Mouse (Mus musculus) C2C12 (cell line): ENCODE measurements at regions not wholly inside any gene's neighbourhood (a gene's known extent, or its start where the extent isn't known, plus 50 kb on each side); places are given as distances from the start of the nearest gene placed in this dataset.
A peak's percentile ranks its signal among the peaks of the same experiment; 100 is the strongest.

Experiments
- H3K27me3 ChIP-seq: one replicate; pipeline ENCODE4 v1.6.1; 2011; ENCODE audit not compliant: control insufficient read depth, insufficient read depth, insufficient read length
- H3K36me3 ChIP-seq: one replicate; pipeline ENCODE4 v1.6.1; 2011; ENCODE audit not compliant: control insufficient read depth, insufficient read depth
- H3K4me3 ChIP-seq: one replicate; pipeline ENCODE4 v1.5.1; 2011; ENCODE audit warnings: mild to moderate bottlenecking, control low read depth; ENCODE audit not compliant: poor library complexity, insufficient read depth, severe bottlenecking
- H3K79me2 ChIP-seq: one replicate; pipeline ENCODE4 v1.6.1; 2011; ENCODE audit not compliant: control insufficient read depth, insufficient read depth
- H3K79me3 ChIP-seq: one replicate; pipeline ENCODE4 v1.6.1; 2011; ENCODE audit warnings: low read depth, control low read depth
- H3ac ChIP-seq: one replicate; pipeline ENCODE3; 2011; ENCODE audit warnings: low read depth; ENCODE audit not compliant: control insufficient read depth, insufficient read length
- CEBPB ChIP-seq: IDR thresholded peaks from one replicate; pipeline ENCODE4 v1.6.1; 2011; ENCODE audit warnings: low read depth, mild to moderate bottlenecking, control low read depth, moderate library complexity
- CTCF ChIP-seq: IDR thresholded peaks from one replicate; pipeline ENCODE4 v1.5.1; 2011; ENCODE audit not compliant: control insufficient read depth, insufficient read depth, insufficient read length
- FOSL1 ChIP-seq: IDR thresholded peaks from one replicate; pipeline ENCODE4 v1.8.0; 2011; ENCODE audit warnings: mild to moderate bottlenecking, low read length; ENCODE audit not compliant: poor library complexity, insufficient read depth, severe bottlenecking
- MAX ChIP-seq: IDR thresholded peaks from one replicate; pipeline ENCODE4 v1.6.1; 2011; ENCODE audit warnings: mild to moderate bottlenecking, control low read depth
- MYOD1 ChIP-seq: IDR thresholded peaks from one replicate; pipeline ENCODE4 v1.6.1; 2011; ENCODE audit warnings: low read depth; ENCODE audit not compliant: control insufficient read depth, insufficient read length
- MYOG ChIP-seq: IDR thresholded peaks from one replicate; pipeline ENCODE4 v1.6.1; 2011; ENCODE audit not compliant: control insufficient read depth, insufficient read length; ENCODE audit errors: extremely low read depth
- USF1 ChIP-seq: IDR thresholded peaks from one replicate; pipeline ENCODE4 v1.6.1; 2011; ENCODE audit warnings: low read depth, mild to moderate bottlenecking, control low read depth, moderate library complexity

- no peaks in the 10 kb centered on the region for H3K27me3 ChIP-seq
- no peaks in the 10 kb centered on the region for H3K79me3 ChIP-seq
- no peak for TF ChIP-seq MYOG
- TF ChIP-seq FOSL1: no peak
- no peak for TF ChIP-seq CTCF
- no peak for TF ChIP-seq CEBPB
- TF ChIP-seq MYOD1: no peak
- TF ChIP-seq MAX: no peak
- TF ChIP-seq USF1: no peak
- H3K36me3 ChIP-seq: no peaks in the 10 kb centered on the region
- no peaks in the 10 kb centered on the region for H3K79me2 ChIP-seq
- no peak overlapping the region for H3ac ChIP-seq
- H3K4me3 ChIP-seq: no peak overlapping the region
These were observed 464.3 kb upstream of the Zeb2 start for GRCm38 (mm10) chr2:45581549-45581925.

GRCm38 (mm10) chr2:45580838-45581548, 463.8 kb upstream of the Zeb2 start:
- H3K36me3 ChIP-seq: no peaks in the 10 kb centered on the region
- no peak overlapping the region for H3K4me3 ChIP-seq
- H3K79me3 ChIP-seq: no peaks in the 10 kb centered on the region
- no peaks in the 10 kb centered on the region for H3K27me3 ChIP-seq
- no peaks in the 10 kb centered on the region for H3K79me2 ChIP-seq
- TF ChIP-seq CTCF: no peak
- peak; percentile 88 for TF ChIP-seq CEBPB
- TF ChIP-seq USF1: no peak
- H3ac ChIP-seq: no peak overlapping the region

- Histone ChIP-seq H3K79me3 (no peaks in the 10 kb centered on the region), H3K27me3 (no peaks in the 10 kb centered on the region), H3K36me3 (no peaks in the 10 kb centered on the region), H3K79me2 (no peaks in the 10 kb centered on the region), H3ac (no peak overlapping the region), H3K4me3 (no peak overlapping the region)
- no peak for TF ChIP-seq FOSL1
These were observed 455.7 kb upstream of the Zeb2 start for GRCm38 (mm10) chr2:45572906-45573305.

GRCm38 (mm10) chr2:45554707-45555106, 437.5 kb upstream of the Zeb2 start:
- Histone ChIP-seq H3K79me3 (no peaks in the 10 kb centered on the region), H3ac (no peak overlapping the region), H3K4me3 (no peak overlapping the region), H3K27me3 (no peaks in the 10 kb centered on the region), H3K79me2 (no peaks in the 10 kb centered on the region), H3K36me3 (no peaks in the 10 kb centered on the region)
- TF ChIP-seq CEBPB (no peak), CTCF (no peak), FOSL1 (no peak), USF1 (no peak), MYOD1 (no peak), MAX (no peak), MYOG (no peak)

DNA sequence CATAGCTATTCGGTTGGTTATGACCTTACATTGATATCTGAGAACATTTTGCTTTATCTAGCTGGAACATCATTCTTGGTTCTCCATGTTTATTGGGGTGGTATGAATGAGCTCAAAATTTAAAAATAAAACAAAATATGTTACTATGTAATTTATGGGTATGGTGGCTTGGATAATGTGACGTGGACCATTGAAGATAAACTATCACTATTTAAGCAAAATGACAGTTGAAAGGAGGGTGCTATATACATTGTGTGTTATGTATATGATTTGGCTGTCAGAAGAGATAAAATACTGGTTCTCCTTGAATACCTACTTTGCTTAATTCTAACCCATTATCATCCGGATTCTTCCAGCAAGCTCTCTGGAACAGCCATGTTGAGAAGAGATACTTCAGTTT, 424.2 kb upstream of the Zeb2 start:
- H3K79me3 ChIP-seq: no peaks in the 10 kb centered on the region
- H3ac ChIP-seq: no peak overlapping the region
- H3K27me3 ChIP-seq: no peaks in the 10 kb centered on the region
- no peak overlapping the region for H3K4me3 ChIP-seq
- H3K79me2 ChIP-seq: no peaks in the 10 kb centered on the region
- no peaks in the 10 kb centered on the region for H3K36me3 ChIP-seq
- no peak for TF ChIP-seq CTCF
- TF ChIP-seq USF1: no peak
- no peak for TF ChIP-seq MYOG
- no peak for TF ChIP-seq CEBPB
- no peak for TF ChIP-seq FOSL1
- no peak for TF ChIP-seq MAX
- TF ChIP-seq MYOD1: no peak

GRCm38 (mm10) chr2:45538950-45539349, 421.8 kb upstream of the Zeb2 start:
- Histone ChIP-seq H3K79me3 (no peaks in the 10 kb centered on the region), H3K36me3 (no peaks in the 10 kb centered on the region), H3K79me2 (no peaks in the 10 kb centered on the region), H3K4me3 (no peak overlapping the region), H3ac (no peak overlapping the region), H3K27me3 (no peaks in the 10 kb centered on the region)
- TF ChIP-seq MYOG: no peak
- no peak for TF ChIP-seq MAX
- TF ChIP-seq MYOD1: no peak
- TF ChIP-seq CTCF: no peak
- TF ChIP-seq USF1: no peak
- TF ChIP-seq FOSL1: no peak
- no peak for TF ChIP-seq CEBPB
